Mouse (Mus musculus) kidney, adult 2 months (tissue): ENCODE data around the gene Rnf166.

Source experiments
- CTCF ChIP-seq: fragments of 200-500 bp; conservative IDR thresholded peaks from 2 replicates; pipeline ENCODE4 v1.5.1; 2011; ENCODE audit warnings: low read depth, mild to moderate bottlenecking, control low read depth, low read length, moderate library complexity, mixed read lengths; ENCODE audit not compliant: insufficient read depth, insufficient read length
- POLR2A ChIP-seq: fragments of 200-500 bp; IDR thresholded peaks from one replicate; pipeline ENCODE4 v1.6.1; 2011; ENCODE audit warnings: low read depth, low read length, control low read depth

DNA sequence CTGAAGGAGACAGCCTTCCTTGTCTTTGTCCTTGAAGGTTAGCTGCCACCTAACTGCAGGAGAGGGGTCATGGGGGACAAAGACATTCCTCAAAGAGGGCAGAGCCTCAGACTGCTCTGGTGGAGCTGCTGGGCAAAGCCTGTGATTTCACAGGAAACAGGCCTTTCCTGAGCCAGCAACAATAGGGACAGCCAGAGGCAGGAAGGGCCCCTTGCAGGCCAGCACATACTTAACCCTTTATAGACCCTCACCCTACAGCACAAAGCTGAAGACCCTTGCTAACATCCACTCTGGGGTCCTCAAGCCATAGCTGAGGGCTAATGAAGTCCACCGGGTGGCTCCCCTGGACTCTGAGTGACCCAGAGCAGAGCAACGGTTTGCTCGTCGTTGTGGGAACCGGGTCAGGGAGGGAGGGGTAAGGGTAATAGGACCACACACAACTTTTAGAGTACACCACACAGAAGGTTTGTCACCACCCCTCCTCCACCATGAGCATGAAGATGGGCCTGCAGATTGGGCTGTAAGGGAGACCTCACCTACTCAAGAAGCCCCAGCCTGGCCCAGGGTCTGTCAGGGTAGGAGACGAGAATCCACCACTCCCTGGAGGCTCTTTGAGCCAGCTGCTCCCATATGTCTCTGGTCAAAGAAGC lies 41.8 kb upstream of the Rnf166 start:
- TF ChIP-seq POLR2A (no peak), CTCF (no peak)
